Mouse (Mus musculus): ENCODE results near the gene Rab44.

- no peak for TF ChIP-seq GATA1 (IDR thresholded peaks at IDR 0.05; ENCODE audit: borderline replicate concordance, low read length)
- no peak for TF ChIP-seq FLI1 (IDR thresholded peaks at IDR 0.05; ENCODE audit: low read length)
These were observed 44.9 kb upstream of the Rab44 start for GRCm38 (mm10) chr17:29069063-29069462.
